Mouse (Mus musculus) layer of hippocampus, postnatal 10 days (tissue): ENCODE data around the gene Rep15. TPM values are rescaled to one million over a fixed set of nuclear protein-coding genes. Genes with fewer than 3 reads are reported as not detected.
A peak's percentile ranks its signal among the peaks of the same experiment; 100 is the strongest.

ENCODE experiments used
- DNase-seq, 2 experiments: peaks; one replicate each; pipeline ENCODE4 v3.0.0; 2021; ENCODE audit warnings: low spot score in 2 of 2
- long read RNA-seq: library from polyadenylated mRNA; stranded (forward); transcript quantifications from one replicate; pipeline ENCODE4 v2.0.0, GENCODE M21; 2023
- total RNA-seq, 2 experiments: library from RNA; stranded (reverse); gene quantifications; 2 replicates each; pipeline ENCODE4 v1.2.3; 2021

Rep15 gene
- 1 to 10 TPM; 2.5 to 2.8 TPM for total RNA-seq
- long read RNA-seq, partial matches to known transcripts: 0 of 1 reads
- long read RNA-seq, other reads (novel, unspliced or antisense): 0 of 1 reads

DNA sequence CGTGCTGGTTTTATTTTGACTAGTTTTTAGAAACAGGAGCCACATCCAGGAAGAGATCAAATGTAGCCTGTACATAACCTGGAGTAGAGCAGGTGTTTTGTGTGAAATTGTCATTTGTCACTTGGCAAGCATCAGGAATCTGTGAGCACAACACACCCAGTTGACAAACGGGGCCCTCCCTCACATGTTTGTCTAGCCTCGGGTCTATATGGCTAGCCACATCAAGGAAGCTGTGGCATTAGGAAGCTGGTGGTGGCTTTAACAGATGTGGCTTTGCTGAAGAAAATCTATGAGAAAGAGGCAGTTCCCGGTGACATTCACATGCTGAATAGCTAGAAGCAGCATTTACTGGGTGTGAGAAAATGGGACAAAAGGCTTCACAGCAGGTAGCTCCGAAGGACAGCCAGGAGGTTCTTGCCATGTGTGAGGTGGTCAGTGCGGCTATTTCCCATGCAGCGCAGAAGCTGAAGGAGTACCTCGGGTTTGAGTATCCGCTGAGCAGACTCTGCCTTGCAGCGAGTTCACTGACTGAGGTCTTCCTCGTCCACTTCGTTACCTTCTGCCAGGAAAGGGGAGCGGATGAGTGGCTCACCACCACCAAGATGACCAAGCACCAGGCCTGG, at the start of gene Rep15:
Gene Rep15 (plus strand): TSS at position 282 of the 623 bp plus-strand sequence.
- no peak for DNase-seq

DNA sequence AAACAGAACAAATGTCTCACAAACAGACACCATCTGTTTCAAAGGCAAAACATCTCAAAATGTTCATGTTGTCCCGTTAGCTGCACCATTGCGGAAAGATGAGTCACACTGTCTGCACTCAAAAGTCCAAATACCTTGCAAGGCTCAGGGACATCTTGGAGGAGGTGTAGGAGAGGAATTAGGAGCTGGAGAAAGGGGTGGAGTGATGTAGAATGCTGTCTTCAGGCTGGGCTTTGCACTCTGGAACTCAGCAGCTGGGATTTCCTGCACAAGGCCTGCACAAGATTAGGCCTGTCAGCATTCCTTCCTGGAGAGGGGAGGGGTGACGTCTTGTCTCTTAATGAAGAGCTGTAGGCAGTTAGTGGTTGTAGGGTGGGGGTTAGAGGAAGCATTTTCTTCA, 47.8 kb upstream of the Rep15 start:
- DNase-seq: no peak

DNA sequence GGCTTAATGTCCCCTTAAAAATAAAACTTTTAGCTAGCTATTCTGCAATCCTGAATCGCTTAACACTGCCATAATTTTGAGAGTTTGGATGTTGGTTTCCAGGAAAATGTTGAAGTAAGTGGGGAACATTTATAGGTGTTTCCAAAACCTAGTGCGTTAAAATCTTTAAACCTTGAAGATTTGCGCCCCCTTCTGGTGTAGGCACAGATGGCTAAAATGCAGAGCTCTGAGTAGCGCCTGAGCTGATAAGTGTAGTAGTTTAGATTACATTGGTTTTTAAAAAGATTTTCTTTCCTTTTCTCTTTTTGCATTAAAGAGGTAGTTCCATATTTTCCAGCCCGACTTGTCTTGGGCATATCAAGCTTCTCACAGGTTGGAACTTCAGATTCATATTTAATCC, 38.1 kb upstream of the Rep15 start:
- peak; percentile 69 to 78 for DNase-seq

DNA sequence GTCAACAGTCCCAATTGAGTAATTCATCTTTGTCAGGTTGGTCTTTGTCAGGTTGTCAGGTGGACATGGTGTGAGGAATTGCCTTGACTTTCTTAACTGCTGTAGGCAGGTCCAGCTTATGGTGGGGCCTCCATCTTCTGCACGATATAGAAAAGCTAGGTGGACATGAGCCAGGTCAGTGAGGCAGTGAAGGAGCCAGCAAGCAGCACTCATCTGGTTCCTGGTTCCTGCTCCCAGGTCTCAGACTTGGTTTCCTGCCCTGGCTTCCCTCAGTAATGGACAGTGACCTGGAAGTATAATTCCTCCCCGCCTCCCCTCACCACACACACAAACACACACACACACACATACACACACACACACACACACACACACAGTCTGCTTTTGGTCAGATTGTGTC, 37.0 kb upstream of the Rep15 start:
- DNase-seq: no peak

DNA sequence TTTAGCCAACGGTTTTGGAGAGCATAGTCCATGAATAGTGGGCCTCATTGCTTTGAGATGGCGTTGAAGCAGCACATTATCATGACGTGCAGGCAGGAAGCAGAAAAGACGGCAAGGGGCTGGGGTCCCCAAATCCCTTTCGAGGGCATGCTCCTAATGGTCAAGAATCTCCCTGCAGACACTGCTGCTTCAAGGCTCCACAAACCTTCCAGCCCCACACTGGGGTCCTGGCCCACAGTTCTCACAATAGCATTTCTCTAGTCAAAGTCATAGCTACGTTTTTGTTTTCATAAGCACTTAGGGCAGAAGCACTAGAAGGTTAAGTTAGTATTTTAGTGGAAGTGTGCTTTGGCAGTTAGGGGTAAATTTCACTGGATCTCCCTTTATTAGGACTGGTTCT, 36.5 kb upstream of the Rep15 start:
- no peak for DNase-seq

DNA sequence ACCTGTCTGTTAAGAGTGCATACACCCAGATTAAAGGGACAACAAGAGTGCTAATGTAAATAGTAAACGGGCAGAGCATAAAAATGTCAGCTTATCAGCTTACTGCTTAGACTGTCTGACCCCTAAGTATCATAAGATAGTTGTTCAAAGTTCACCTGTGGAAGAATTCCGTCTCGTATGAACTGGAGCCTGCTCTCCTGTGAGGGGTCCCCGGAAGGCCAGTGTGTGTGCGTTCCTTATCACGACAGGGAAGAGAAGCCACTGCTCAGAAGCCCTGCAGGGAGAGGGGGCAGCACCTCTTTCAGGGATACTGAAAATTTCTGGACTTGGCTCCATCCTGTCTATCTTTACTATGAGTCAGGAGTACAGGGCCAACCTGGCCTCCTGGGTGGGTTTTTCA, 35.4 kb upstream of the Rep15 start:
- no peak for DNase-seq

DNA sequence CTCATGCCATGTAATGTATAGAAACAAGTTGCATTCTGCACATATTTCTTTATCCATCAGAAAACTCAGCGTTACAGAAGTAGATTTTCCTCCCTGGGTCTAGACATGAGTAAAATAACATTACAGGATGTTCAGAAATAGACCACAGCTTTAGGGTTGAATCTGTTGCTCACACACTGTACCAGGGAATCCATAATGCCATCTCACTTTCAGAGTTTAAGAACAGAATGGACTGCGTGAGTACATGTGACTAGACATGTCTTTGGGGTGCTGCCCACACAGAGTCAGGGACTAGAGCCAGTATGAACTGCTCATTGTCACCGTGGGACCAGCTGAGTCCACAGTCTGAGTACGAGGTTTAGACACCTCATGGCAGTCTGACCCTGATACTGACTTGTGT, 33.7 kb upstream of the Rep15 start:
- DNase-seq: no peak

DNA sequence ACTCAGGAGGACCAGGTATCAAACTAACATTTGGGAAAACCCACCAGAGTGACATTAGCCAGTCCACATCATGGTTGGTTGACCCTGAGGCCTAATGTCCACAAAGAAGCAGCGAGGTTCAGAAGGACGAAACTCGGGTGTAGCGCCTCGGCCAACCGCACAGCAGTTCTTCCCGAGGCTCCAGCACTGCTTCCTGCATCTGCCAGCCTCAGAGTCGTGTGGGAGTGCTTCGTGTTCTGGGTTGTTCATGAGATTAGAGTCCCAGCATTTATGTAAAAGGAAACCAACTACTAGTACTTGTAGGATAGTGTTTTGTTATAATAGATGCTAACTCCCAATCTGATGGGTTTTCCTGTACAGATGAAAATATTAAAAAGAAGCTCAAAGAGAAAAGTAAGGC, 33.1 kb upstream of the Rep15 start:
- no peak for DNase-seq

DNA sequence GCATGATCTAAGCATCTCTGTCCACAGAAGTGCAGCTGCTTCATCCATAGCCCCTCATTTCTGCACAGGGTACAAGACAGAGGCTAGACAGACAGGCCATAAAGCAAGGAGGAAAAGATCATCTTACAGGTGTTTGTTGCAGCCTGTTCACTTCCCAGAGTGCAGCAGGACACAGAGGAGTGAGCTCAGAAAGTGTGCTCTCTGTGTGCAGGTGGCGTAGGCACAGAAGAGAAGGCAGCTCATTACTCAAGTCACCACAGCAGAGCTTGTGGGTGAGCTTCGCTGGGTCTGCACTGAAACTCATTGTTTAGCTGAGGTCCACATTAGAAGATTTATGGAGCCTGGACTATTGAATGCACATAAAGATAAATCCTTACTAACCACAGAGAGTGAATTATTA, 32.6 kb upstream of the Rep15 start:
- no peak for DNase-seq

DNA sequence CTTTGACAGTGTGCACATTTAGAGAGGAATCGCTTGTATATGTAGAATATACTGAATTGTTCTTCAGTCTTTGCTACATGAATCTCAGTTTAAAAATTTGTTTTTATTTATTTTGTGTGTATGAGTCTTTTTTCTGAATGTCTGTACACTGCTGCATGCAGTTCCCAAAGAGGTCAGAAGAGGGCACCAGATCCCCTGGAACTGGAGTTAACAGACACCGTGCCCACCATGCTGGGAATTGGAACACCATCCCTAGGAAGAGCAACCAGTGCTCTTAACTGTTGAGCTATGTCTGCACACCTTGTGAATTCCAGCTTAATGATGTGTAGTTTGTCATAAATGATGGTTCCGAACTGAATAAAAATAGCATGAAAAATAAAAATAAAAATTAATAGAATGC, 24.2 kb upstream of the Rep15 start:
- peak; percentile 61 to 64 for DNase-seq

DNA sequence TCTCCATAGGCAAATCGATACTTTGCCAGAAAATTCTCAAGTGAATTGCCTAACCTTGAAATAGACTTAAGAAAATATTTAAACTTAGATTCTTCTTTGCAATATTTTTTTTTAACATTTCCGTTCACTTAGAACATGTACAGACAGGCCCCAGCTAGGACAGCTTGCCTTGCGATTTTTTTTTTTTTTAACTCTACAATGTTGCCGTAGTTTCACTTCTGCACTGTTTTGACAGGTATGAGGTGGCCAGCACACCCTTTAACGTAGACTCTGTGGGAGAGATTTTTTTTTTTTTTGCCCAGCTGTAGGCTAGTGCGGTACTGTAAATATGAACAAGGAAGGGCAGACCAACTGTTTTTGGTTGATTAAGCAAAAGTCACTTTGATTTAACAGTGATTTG, 22.0 kb upstream of the Rep15 start:
- no peak for DNase-seq

DNA sequence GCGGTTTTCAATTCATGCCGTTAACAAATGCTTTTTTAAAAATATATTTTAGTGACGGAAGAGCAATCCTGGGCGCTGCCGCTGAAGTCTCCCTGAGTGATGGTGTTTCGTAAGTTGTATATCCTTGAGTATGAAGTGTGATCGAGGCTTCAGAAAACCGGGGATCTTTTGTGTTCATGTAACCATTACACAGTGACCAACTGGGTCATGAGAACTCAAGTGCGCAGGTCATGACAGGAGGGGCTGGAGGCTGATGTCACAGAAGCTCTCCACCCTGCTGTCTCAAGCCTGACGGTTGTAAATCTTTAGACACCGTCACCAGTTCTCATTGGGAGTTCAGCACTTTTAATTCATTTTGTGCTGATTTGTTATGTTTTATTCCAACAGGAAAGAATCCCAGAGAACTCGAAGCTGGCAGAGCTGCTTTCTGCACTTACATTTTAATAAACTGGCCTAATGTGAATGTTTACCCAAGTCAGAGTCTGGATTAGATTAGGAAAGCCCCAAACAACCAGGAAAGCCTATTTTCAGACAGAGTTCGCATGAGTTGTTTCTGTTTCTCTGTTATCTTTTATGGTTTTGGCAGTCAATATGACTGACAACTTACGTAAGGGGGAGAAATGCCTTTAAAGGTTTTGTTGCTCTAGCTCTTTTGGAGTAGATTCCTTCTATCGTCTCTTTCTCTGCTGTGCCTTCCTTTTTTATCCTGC, 21.4 kb upstream of the Rep15 start:
- no peak for DNase-seq

DNA sequence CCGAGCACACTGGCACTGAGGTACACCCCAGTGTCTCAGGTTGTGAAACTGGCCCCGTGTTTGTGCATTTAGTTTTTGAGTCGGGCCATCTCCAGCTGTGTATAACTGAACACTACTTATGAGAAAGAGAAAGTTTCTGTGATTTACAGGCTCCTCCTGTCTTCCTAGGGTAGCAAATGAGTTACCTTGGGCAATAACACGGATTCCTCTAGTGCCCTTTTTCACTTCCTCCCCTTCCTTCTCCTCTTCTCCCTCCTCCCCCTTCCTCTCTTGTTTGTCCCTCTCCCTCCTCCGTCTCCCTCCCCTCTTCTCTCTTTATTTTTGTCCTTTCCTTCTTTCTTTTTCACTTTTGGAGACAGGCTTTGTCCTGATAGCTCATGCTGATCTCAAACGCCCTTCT, 20.8 kb upstream of the Rep15 start:
- DNase-seq: no peak

DNA sequence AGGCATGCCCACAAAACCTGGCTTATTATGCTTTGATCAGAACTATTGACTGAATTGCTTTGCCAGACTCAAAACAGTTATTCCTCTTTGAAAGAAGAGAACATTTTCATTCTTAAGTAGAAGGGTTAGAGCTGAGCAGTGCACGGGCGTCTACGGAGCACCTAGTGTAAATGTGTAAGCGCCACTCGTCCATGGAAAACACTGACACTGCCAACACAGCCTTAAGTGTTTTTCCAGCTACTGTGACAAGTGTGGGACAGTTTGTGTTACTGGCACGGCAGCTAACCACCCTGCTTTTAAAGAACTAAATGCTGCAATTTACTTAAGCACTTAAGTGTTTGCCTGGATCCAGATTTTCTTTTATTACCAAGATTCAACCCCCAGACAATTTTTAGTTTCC, 20.4 kb upstream of the Rep15 start:
- no peak for DNase-seq

DNA sequence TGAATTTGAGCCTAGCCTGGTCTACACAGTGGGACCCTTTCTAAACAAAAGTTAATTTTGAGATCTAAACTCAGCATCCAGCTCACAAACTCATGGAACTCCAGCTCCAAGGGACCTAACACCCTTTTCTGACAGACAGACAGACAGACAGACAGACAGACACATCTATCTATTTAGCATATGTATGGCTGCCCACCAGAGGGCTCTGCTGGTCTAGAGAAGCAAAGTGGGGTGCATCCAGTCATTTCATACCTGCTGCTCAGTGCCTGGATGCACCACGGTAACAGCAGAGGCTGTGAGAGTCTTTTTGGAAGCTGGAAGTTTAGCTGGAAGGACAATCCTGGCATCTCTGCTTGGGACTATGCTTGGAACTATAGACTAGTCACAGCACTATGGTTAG, 18.8 kb upstream of the Rep15 start:
- no peak for DNase-seq

DNA sequence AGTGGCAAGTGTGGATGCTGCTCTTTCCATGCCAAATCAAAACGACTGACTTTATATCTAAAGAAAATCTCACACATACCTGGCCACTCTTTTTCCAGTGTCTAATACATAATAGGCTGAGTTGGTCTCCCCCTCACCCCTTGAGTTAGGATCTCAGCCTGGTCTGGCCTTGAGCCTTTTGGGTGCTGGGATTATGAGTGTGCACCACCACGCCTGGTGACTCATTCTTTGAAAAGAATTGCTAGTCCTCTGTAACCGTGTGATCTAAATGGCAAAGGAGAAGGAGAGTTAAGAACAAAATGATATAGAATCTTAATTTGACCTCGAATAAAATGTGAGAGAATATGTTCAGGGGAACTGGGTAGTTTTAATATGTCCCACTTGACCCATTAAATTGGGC, 14.5 kb upstream of the Rep15 start:
- DNase-seq: no peak

DNA sequence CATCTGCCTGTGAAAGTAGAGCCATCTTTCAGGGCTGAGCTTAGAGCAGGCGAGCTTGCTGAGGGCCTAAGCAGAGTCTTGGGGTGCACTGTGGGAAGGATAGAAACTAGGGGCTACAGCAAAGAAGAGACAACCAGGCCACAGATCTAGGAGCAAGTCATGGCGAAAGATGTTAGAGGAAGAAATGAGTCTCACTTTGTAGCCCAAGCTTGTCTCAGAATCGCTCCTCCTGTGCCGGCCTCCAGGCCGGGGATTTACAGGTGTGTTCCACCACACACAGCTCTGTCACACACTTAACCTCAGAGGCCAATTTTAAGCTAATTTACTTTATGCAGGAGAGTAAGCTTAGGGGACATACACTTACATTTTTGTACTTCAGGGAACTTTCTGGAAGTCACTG, 14.0 kb upstream of the Rep15 start:
- no peak for DNase-seq

DNA sequence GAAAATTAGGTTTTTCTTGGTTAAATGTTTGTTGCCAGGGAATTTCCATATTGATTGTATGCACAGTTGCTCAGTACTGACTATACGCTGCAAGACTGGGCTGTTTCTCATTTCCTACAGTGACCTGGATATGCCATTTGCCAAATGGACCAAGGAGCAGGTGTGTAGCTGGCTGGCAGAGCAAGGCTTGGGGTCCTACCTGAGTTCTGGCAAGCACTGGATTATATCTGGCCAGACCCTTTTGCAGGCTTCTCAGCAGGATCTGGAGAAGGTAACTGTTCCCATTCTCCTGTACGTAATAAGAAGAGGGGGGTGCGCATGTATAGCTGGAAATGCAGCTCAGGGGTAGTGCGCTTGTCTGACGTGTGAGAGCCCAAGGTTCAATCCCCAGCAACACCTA, 11.2 kb upstream of the Rep15 start:
- DNase-seq: no peak

DNA sequence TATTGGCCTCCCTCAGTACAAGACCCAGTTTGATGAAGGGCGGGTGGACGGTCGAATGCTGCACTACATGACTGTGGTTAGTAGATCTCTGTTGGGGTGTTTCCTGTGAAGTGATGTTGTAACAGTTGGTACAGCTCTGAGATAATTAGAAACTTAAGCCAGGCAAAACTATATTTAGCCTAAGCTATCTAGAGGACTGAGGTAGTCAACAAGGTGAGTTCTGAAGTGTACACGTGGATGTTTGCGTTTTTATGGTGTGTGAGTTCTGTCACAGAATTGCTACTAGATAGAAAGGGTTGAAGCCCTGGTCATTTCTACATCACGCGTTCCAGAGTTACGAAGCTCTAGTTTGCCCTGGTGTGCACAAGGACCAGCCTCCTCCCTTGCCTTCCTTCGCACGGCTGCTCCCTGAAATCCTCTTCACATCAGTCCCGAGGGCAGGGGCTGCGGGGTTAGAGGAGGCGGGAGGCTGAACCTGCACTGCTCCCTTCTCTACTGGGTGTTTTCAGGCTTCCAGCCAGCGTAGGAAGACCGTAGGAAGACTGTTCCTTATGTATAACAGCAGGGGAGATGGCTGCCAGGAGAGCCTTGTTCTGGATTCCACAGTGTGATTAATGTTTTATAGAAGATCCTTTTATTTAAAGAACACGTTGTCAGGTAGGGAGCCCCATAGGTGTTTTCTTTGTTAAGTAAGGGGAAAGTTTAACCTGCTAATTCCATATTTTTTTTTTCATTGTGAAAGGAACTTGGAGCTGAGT, 9.8 kb upstream of the Rep15 start:
- no peak for DNase-seq

DNA sequence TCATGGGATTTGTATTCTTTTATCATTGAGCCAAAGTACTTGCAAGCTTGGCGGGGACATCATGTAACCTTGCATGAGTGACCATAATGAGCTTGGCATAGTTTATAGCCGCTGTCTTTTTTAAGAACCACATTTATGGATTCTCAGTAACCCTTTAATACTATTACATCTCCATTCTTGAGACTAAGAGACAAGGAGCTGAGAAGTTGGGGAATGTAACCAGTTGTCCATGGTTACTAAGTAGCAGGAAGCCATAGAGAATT, 9.3 kb upstream of the Rep15 start:
- DNase-seq: no peak

DNA sequence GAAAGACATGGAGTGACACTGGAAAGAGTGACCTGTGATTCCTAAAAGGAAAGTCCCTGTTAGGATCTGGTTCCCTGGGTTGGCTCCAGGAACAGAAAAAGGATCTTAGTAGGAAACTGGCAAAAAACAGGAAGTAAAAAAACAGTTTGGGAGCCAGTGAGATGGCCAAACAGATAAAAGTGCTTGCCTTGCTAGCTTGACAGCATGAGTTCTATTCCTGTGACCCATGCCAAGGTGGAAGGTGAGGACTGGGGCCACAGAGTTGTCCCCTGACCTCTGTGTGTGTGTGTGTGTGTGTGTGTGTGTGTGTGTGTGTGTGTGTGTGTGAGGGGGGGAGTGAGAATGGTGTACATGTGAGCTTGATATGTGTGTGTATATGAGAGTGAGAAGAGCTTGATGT, 8.8 kb upstream of the Rep15 start:
- no peak for DNase-seq

DNA sequence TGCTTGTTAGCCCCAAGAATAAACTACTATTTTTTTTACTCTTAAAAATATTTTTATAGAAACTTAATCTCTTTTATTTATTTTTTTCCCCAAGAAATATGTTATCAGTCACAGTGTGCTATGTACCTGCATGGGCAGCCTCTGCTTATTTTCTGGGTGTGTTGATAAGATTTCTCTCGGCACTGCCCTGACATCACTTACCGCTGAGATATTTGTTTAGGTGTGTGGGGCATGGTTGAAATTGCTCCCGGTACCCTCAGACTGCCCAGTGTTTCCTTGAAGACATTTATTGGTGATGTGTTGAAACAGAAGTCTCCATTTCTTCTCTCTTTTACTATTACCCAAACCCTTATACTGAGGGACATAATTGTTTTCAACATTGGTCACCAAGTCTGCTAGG, 7.6 kb upstream of the Rep15 start:
- DNase-seq: no peak

DNA sequence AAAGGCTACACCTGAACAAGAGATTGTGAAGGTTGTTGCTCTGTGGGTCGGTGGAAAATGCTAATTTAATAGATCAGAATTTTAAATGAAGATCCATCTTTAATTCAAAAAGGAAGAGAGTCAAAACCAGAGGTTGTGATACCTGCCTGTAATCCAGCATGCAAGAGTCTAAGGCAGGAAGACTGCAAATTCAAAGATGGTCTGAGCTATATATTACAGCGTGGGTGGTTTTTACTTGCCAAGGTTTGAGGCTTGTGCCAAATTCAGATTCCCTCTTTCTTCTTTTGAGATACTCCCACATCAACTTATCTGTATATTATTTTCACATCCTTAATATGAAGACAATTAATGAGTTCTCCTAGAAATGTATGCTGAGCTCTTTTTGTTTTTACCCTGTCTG, 4.0 kb upstream of the Rep15 start:
- no peak for DNase-seq
